Mouse (Mus musculus) thymus, postnatal 10 days (tissue): ENCODE measurements at regions not wholly inside any gene's neighbourhood (a gene's known extent, or its start where the extent isn't known, plus 50 kb on each side); places are given as distances from the start of the nearest gene placed in this dataset.

ENCODE experiments used
- DNase-seq, 2 experiments: peaks; one replicate each; pipeline ENCODE4 v3.0.0; 2021; ENCODE audit warnings: low spot score in 2 of 2

GRCm38 (mm10) chr8:10713515-10714042 lies 294.7 kb downstream of the Irs2 start:
- no peak for DNase-seq

DNA sequence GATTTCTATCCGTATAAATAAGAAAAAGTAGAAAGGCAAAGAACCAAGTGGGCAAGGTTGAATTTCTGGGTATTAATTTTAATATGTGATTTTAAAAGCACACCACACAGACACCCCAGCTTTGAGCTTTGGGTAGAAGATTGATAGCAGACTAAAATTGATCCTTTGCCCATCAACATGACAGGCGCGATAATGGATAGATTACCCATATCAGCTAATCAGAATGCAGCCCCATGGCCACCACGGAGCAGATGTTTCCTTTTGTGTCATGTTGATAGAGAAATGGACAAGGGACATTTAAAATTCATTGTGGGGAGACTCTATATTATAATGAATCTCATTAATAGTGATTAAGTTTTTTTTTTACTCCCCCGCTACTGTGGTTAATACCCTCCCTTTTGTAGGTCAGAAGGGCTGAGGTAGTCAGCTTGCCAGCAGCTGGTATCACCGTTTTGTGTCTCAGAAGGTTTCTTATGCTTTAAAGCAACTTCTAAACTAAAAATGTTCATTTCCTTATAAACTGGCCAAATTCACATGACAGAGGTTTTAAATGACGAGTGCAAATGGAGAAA lies 296.1 kb downstream of the Irs2 start:
- no peak for DNase-seq

DNA sequence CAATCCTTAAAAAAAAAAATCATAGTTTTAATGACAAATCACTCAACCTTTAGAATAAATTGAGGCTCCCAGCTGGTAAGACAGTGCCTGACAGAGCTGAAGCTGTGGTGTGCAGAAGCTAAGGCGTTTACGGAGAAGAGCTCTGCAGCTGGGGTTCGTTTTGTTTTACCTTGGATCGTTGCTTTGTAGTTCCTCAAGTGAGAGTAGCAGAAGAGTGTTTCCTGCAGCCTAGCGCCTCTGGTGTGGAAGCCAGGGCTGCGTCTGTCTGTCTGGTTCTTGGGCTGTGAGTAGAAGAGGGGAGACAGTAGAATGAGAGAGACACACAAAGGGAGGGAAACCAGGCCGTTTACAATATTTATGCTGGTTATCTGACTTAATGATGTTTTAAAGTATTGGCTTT lies 296.8 kb downstream of the Irs2 start:
- DNase-seq: no peak

DNA sequence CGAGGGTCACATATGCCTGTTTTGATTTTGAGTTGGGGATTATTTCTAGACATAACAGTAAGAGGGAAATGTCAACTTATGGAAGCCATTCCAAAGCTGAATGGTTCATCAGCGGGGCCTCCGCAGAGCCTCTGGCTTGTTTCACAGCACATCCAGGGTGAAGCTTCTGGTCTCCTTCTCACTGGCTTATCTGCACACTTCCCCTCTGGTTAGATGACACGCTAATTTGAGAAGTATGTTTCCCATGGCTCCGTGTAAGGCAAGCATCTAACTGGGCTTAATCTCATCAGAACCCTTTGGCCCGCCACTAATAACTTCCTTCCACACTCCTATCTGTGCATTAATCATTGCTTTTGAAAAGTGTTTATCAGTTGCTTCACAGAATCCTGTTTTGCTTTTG lies 299.7 kb downstream of the Irs2 start:
- no peak for DNase-seq

- DNase-seq: no peak
Observed at GRCm38 (mm10) chr8:10707122-10707521, 301.1 kb downstream of the Irs2 start.

DNA sequence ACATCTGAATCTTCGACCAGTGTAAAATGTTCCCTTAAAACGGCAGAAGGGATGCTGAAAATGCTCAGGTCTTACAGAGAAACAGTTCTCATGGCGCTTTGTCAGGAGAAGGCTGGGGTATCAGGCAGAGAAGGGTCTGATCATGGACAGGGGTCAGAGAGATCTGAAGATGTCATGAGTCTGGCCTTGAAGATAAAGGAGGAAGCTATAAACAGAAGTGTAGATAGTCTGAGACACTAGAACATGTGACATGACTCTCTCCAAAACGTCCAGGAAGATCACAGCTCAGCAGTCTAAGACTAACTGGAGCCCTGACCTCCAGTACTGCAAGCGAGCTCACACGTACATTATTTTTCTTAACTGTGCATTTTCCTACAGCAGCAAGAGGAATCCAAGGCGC lies 302.3 kb downstream of the Irs2 start:
- DNase-seq: no peak

DNA sequence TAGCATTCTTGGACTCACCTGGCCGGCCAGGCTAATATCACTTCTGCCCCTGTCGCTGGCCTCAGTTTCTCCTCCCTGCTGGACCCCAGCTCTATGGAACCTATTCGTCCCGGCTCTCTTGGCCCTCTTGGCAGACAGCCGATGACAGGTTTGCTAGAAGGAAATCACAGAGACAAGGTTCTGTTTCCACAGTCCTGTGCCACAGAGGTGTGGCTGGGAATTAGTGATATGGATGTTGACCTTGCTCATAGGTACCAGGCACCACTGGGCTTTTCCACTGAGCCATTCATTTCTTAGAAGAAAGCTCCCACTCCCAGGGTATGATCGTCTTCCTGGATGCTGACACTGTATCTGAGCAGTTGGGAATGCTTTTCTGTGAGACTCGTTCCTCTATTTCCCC lies 305.5 kb downstream of the Irs2 start:
- no peak for DNase-seq

GRCm38 (mm10) chr8:10702248-10702647 lies 306.0 kb downstream of the Irs2 start:
- DNase-seq: no peak

- DNase-seq: no peak
Observed at GRCm38 (mm10) chr8:10701648-10702061, 306.6 kb downstream of the Irs2 start.

GRCm38 (mm10) chr8:10701226-10701625 lies 307.0 kb downstream of the Irs2 start:
- DNase-seq: no peak

- no peak for DNase-seq
Observed at GRCm38 (mm10) chr8:10699669-10700068, 308.6 kb downstream of the Irs2 start.

- no peak for DNase-seq
Observed at GRCm38 (mm10) chr8:10695181-10695580, 313.1 kb downstream of the Irs2 start.

- no peak for DNase-seq
Observed at GRCm38 (mm10) chr8:10690659-10691058, 317.6 kb downstream of the Irs2 start.

DNA sequence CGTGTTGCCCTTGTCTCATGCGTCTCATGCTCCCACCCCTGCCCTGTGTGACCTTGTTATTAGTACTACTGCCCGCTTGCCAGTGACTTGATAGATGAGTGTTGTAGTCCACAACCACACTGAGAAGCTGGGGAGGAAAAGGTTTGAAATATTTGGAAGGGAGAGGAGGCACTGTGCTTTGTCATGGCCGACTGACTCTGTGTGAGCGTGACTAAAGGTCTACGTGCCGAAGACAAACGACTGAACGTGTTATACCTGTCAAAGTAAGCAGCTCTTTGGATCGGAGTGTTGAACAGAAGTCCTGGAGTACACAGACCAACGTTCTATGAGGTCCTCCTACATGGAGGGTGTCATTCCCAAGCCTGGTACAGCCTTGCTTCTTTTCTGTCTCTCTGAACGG lies 318.4 kb downstream of the Irs2 start:
- no peak for DNase-seq

- DNase-seq: no peak
Observed at GRCm38 (mm10) chr8:10687867-10688561, 320.2 kb downstream of the Irs2 start.
